Mouse (Mus musculus) spleen, postnatal 10 days (tissue): ENCODE measurements around the gene Rsg1.

Experiments used
- DNase-seq, 2 experiments: peaks; one replicate each; pipeline ENCODE4 v3.0.0; 2021 to 2022; ENCODE audit warnings: low spot score in 2 of 2

The Rsg1 gene

DNA sequence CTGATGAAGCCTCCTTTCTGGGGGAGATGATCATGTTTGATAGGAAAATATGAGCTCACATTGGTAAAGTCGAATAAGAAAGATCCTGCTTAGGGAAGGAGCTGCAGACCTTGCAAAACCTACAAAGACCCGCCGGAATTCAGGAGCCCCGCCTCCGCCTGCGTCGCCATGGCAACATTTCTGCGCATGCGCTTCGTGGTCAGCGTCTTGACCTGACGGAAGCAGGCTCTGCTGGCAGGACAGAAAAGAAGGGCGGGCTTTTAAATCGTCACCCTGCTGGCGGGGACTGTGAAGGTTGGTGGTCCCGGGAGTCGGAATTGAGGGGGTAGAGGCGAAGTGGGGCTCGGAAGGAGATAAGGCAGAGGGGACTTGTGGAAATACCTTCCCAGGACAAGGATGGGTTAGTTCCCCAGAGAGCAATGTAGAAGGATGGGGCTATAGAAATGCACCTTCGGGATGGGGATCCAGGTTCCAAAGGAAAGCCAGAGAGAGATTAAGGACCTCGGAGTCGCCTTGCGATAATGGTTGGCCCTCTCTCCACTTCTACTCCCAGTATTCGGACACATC is at the start of gene Rsg1:
Rsg1 (plus strand) TSS at position 187 of the 567 bp plus-strand sequence.
- peak; percentile 92 to 94 for DNase-seq

DNA sequence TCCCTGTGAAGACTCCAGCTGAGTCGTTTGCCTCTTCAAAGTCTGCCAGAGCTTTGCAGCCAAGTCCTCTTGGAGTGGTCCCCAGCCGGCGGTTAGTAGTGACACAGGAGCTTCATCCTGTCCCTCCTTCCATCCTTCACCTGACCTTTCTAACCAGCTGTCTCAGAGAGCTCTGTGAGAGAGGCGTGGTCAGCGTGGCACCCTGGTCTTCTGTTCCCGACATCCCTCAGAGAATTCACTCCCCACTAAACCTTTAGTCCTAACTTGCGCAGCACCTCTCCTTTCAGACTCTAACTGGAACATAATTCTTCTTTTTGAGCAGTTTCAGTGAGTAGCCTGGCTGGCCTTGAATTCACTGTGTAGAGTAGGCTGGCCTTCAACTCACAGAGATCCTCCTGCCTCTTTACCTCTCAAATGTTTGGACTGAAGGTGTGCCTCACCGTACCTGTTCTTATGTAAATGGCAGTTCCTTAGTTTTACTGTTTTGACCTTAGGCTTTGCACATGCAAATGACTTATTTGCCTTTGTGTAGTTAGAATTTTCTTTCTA is 47.9 kb upstream of the Rsg1 start:
- no peak for DNase-seq

DNA sequence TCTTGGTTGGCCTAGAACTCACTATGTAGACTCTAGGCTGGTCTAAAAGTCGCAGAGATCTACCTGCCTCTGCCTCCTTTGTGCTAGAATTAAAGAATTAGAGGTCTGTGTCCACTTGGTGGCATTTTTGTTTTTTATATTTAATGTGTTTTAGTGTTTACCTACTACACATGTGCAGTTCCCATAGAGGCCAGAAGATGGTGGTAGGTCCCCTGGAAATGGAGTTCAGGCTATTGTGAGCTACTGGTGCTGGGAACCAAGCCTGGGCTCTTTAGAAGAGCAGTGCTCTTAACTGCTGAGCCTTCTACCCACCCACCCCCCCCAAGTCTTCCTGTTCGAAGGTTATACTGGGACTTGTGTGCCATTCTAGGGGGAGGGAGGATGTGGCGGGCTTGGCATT is 46.6 kb upstream of the Rsg1 start:
- DNase-seq, result no peak

DNA sequence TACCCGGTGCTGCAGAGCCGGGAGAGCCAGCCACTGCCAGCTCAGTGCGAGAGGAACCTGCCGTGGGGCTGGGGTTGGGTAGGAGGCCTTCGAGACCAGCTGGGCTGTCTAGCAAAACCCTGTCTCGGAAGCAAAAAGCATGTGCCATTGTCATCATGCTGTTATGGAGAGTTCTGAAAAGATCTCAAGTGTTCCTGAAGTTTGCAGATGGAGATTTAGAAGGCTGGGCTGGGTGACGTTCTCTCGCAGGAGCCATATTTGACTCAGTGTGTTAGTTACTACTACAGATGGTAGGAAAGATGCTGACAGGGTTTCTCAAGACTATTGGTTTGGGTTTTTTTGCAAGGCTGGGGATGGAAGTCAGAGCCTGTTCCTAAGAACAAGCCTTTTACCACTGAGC is 41.6 kb upstream of the Rsg1 start:
- DNase-seq, result no peak

DNA sequence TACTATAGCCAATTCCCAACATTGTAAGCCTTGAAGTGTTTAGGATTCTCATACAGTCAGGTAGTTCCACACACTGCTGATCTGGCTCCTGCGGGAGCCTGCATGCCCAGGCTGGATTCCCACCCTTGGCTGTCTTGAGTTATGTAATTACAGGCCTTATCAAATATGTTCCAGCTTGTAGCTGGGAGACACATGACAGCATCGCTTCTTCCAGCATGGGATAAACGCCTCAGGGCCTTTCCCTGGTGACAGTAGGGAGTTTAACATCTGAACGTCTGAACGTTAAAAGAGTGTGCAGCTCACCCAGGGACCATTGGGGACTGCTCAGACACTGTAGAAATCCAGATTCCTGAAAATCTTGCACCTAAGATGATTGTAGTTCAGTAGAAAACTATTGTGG is 38.0 kb upstream of the Rsg1 start:
- DNase-seq, result no peak

DNA sequence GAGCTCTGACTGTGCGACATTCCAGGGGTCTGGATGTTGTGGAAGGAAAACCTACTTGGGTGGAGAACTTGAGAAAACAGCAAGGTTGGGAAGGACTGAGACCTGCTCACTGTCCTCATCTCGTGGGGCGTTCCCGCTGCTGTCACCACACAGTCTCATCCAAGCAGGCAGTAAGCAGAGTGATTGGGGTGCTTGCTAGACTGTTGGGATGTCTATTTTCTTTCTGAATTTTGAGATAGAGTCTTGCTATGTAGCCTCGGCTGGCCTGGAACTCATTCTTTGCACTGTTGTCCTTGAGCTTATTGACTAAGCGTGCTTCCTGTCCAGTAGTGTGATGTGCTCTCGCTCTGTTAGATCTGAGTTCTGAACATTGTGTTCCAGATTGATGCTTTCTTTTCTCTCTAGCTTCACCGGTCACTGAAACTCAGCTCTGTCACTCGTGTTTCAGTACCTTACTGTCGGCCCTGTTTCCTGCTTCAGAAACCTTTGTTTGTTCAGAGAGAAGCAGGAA is 37.4 kb upstream of the Rsg1 start:
- DNase-seq, result no peak

DNA sequence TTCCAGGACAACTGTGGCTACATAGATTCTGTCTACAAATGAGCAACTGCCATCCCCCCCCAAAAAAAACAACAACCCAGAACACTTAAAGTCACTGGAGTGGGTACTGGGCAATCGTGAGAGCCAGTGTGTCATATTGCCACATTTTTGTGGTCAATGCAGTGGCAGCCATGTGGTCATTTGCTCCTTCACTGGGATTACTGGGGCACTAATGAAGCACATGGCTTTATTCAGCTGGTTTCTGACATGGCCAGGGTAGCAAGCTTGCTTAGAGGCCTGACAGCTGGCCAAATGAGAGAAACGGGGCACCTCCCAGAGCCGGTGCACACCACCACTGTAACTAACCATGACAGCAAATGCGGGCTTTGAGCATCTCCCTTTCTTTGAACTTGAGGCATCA is 35.3 kb upstream of the Rsg1 start:
- DNase-seq, result no peak

DNA sequence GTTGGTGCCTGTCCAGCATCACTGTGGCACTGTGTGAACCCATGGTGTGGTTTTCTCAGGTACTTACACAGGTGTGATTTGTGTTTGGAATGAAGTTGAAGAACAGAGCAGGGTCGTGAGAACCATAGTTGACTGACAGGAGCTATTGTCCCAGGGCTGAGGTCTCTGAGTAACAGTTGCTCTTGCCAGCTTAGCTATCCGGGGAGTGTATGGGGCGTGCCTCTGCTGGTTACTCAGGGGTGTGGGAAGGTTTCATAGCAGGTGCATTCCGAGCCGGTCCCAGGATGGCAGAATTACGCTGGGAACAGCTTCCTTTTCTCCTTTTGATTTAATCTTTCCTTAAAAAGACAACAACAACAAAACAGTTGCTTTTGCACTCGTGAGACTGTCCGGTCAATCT is 32.9 kb upstream of the Rsg1 start:
- DNase-seq, result no peak

DNA sequence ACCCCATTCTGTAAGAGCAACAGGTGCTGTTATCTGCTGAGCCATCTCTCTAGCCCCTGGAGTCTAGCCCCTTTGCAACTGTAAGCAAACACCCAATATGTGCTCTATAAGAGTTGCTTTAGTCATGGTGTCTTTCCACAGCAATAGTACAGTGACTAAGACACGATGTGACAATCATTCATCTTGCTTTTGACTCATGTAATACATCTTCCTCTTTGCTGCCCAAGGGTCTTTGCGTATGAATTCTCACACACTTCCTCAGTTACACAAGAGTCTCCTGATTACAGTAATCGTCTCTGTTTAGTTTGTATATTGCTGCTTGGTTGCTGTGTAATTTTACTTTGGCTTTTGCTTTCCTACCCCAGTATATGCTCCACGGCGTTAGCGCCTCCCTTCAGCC is 31.8 kb upstream of the Rsg1 start:
- DNase-seq, result no peak

DNA sequence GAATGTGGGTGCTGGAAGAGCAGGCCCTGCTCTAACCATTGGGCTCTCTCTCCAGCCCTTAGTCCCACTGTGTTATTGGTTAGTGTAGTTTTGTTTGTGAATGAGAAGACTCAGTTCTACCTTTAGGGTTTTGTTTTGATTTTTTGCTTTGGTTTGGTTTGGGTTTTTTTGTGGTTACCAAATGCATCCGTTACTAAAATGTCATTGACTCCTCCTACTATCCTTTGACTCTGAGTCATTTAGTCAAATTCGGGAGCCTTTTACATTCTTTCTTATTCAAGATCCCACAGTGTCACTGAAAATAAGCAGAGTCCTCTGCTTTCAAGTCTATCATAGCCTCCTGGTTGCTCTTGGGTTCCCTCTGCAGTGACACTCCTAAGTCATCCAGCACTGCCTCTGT is 29.8 kb upstream of the Rsg1 start:
- no peak for DNase-seq

DNA sequence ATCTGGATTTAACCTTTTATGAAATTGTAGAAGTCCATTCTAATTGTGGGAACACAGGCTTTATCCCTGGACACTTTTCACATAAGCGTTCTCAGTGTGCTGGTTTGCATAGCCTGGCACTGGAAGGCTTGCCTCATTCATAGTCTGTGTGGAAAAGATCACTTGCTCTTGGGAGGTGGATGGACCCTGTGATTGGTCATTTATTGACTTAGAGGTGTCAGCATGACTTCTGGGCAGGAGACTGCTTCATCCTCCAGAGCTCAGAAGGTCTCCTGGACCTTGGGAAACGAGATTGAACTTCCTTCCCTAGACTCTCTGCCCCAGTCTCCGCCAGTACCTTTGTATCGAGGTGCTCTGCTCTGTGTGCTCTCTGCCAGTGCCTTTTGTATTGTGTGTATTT is 29.3 kb upstream of the Rsg1 start:
- no peak for DNase-seq

DNA sequence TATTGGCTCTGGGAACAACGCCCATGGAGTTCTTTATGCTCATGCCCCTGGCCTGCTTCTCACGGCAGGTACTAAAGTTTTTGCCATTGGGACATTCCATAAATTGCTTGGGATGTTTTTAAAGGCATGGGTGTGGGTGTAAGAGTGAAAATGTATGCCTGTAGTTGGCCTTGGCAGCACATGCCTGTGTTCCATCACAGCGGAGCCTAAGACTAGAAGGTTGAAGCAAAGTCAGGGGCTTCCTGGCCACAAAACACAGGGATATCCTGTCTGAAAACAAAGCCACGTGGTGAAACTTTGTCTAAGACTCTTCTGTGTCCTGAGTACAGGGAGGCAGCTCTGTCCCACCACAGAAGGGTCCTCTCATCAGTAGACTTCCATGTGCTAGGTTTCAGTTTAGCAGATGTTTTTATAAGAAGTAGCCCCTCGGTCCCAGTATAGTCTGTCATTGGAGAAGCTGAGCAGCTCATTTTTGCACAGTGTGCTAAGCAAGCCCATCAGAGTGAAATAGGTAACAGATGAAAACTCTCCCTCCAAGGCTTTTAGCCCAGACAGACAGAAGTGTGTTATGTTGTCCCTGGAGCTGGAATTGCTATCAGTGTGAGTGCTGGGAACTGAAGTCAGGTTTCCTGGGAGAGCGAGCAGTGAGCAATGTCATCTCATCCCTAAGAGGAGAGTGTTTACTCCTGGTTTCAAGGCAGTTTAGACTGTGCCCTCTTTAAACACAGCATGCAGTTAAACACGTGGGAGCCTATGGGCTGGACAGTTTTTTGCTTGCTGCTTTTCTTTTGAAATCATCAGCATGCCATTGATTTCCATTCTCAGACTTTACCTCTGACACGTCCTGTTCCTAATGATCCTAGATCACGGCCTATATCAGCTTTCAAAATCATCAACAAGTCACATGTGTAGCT is 26.6 kb upstream of the Rsg1 start:
- DNase-seq, result no peak

DNA sequence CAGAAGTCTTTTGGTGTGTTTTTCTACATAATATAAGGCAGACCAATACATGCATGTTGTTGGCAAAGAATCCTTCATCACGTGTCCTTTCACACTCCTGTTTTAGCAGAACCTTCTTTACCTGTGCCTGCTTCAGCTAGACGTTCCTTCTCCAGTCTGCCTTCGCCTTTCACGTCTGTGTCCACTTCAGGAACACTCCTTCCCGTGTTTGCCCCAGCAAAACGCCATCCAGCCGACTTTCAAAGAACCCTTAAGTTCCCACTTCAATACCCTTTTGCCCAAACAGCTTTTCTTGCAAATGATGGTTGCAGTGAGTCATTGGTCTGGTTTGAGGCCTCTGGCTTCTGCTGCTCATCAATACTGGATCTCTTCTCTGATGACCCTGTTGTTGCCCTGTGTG is 22.5 kb upstream of the Rsg1 start:
- no peak for DNase-seq

DNA sequence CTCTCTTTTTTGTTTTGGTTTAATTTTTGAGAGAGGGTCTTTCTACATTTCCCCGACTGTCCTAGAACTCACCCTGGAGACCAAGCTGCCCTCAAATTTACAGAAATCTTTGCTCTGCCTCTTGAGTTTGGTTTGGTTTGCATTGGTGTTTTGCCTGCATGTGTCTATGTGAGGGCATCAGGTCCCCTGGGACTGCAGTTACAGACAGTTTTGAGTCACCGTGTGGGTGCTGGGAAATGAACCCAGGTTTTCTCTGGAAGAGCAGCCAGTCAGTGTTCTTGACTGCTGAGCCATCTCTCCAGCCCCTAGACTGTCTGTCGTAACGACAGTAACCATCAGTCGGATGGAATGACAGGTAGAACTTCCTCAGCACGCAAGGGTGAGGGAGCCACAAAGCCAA is 19.2 kb upstream of the Rsg1 start:
- no peak for DNase-seq

DNA sequence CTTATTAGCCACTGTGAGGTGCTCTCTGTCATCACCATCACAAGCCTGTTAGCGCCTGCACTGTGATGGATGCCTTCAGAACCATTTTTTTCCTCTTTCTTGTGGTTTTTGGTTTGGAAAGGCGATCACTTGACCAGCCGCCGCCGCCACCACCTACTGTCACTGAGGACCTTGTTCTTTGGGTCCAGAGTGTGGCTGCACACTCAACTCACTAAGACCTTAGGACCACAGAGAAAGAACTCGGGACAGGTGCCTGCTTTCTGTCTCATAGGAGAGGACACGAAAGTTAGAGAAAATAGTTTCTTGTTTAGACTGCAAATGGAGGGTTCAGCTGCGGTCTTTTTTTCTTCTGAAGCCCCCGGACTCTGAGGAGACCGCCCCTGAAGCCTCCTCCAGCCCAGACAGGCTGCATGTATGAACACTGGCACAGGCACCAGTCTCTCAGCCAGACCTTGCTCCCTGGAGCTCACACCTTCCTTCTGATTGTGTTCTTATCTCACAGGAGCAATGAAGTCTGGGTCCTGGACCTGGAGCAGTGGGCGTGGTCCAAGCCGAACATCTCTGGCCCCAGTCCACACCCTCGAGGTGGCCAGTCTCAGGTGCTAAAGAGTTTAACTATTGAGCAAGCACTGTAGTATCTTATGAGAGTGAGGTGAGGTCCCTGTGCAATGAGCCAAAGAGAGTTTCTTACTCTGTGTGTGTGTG is 16.6 kb upstream of the Rsg1 start:
- no peak for DNase-seq

DNA sequence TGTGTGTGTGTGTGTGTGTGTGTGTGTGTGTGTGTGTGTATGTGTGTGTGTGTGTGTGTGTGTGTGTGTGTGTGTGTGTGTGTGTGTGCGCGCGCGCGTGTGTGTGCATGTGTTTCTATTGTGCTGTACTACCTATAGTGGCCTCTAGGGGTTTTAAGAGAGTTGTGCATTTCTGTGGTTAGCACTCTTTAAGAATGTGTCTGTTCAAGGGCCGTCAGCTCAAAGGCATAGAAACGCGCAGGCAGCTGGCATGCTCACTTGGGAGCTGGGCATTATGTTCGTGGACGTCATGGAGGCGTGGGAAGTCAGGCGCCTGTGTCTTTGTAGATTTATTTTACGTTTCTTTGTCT is 16.1 kb upstream of the Rsg1 start:
- no peak for DNase-seq

DNA sequence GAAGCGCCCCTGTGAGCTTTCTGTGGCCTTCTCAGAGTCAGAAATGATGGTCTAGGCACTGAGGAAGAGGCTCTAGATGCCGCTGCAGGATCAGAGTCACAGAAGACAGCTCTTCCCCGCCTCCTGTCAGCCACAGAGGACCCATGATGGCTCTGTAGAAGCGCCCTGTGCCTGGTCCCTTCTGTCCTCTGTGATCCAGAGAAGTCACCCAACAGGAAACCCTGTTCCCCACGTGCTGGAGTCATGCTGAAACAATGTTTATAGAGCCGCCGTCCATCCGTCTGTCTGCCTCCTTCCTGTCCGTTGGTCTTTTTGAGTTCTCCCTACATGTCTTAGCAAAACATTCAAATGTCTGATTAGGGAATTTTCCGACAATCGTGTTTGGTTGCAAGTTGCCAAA is 12.8 kb upstream of the Rsg1 start:
- DNase-seq, result no peak

DNA sequence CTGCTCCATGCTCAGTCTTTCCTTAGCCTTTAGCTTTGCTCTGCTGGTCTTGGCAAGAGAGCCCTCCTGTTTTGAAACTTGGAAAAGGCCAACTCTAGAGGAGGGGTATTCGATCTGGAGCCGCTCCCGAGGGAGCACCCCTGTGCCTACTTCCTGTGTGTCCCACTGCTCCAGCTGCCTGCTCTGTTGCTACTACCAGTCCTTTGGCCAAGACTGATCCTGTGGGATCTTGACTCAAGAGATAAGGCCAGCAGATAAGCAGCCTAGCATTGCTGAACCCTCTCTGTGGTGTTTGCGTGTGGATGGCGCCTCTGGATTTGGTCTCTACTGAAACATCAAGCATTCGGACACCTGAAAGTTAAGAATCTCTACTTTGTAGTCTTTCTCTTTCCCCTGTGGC is 11.6 kb upstream of the Rsg1 start:
- DNase-seq, result no peak

DNA sequence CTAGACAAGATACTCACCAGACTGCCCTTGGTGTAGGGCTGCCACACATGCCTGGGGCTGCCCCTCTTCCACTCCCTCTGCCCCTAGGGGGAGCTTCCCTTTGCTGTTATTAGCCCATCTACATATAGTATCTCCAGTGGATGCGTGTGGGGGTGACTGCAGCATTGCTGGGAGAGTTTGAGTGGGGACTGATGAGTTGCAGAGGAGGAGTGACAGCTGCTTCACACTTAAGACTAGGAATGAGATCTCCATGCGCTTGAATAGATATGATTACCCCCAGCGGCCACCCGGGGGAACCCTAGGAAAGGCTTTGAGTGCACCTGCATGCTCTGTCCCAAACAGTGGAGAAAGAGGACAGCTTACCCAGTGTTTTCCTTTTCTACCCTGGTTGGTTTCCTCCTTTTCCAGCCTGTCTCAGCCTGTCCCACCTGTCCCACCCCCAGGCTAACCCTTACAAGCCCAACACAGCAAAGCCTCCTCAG is 9.1 kb upstream of the Rsg1 start:
- peak in 1 of 2 experiments; percentile 49 for DNase-seq

DNA sequence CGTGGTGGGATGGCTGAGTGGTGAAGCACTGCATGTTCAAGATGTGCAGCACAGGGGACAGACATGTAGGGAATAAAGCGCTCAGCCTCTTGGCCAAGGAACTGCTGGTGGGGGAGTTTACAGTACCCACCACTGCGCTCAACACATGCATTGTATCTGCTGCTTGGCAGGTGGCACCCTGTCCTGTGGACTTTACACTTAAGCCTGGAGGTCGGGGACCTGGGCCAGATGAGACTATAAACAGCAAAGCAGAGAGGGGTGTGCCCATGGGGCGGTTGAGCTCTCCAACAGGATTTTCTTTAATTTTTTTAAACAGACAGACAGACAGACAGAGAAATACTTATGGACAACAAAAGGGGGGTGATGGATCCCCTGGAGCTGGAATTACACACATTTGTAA is 6.7 kb upstream of the Rsg1 start:
- no peak for DNase-seq

DNA sequence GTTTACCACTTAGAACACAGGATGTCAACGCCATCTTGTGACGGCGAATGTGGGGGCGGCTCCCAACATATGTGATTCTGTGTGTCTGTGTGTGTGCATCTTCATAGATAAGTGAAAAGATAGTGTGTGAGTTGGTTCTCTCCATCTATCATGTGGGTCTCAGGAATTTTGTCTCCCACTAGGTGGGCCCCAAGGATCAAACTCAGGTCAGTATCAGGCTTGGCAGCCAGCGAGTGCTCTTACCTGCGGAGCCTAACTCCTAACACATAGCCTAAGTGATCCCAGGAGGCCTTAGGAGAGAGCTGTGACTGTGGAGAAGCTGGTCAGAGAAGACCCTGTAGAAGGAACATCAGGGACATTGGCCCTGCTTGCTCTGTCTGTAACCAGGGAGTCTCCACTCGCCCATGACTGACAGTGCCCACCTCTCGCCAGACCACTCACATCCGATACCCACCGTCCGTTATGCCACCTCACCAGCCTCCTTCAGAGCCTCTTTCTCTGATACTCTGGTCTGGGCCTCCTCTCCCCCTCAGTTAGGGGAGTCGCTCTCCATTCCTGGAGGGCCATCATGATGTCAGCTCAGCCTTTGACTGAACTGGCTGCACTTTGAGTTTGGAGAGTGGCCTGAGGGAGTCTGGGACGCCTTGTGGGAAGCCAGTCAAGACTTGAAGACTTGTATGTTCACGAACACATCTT is 3.1 kb upstream of the Rsg1 start:
- no peak for DNase-seq

DNA sequence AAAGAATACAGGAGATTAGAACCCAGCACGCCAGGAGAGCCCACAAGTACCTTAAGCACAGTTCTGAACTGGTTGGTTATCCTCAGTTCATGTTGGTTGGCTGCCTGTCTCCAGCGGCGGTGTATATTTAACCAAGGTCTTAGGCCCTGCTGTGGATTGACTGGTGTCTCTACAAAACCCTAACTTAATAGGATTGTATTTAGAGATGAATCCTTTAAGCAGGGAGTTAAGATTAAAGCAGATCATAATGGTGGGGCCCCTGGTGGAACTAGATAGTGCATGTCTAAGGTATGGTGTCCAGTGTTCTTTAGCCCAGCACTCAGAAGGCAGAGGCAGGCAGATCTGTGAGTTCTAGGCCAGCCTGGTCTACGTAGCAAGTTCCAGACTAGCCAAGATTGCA is 2.1 kb upstream of the Rsg1 start:
- no peak for DNase-seq
